Mouse (Mus musculus) forebrain, embryonic 16.5 days (tissue): Measurements from ENCODE around the gene Gm12258. TPM values are rescaled to one million over a fixed set of nuclear protein-coding genes. Genes with fewer than 3 reads are reported as not detected.
A peak's percentile ranks its signal among the peaks of the same experiment; 100 is the strongest.

ENCODE experiments used
- ATAC-seq: fragments of 200-750 bp; cut with Nextera tagmentation; 2 replicates; pipeline ENCODE4 v1.8.0; 2017; ENCODE audit warnings: mild to moderate bottlenecking, moderate library complexity
- H3K27ac ChIP-seq: fragments of 300-500 bp; sonication (generic); 2 replicates; pipeline ENCODE4 v1.5.1; 2014; ENCODE audit warnings: low read length, control low read depth
- H3K27me3 ChIP-seq: fragments of 300-500 bp; sonication (generic); replicated peaks from 2 replicates; pipeline ENCODE4 v1.6.1; 2014; ENCODE audit warnings: low read length; ENCODE audit not compliant: control insufficient read depth, insufficient read depth
- H3K36me3 ChIP-seq: fragments of 300-500 bp; sonication (generic); 2 replicates; pipeline ENCODE4 v1.6.1; 2014; ENCODE audit not compliant: control insufficient read depth, insufficient read depth
- H3K4me1 ChIP-seq: fragments of 300-500 bp; sonication (generic); replicated peaks from 2 replicates; pipeline ENCODE4 v1.6.1; 2014; ENCODE audit warnings: low read length; ENCODE audit not compliant: control insufficient read depth, insufficient read depth
- H3K4me2 ChIP-seq: fragments of 300-500 bp; sonication (generic); 2 replicates; pipeline ENCODE4 v1.6.1; 2014; ENCODE audit warnings: mild to moderate bottlenecking, low read length, control low read depth
- H3K4me3 ChIP-seq: fragments of 300-500 bp; sonication (generic); replicated peaks from 2 replicates; pipeline ENCODE4 v1.5.1; 2014; ENCODE audit warnings: mild to moderate bottlenecking, low read length, control low read depth
- H3K9ac ChIP-seq: fragments of 300-500 bp; sonication (generic); replicated peaks from 2 replicates; pipeline ENCODE4 v1.6.1; 2014; ENCODE audit warnings: low read depth, low read length, control low read depth
- H3K9me3 ChIP-seq: fragments of 300-500 bp; sonication (generic); 2 replicates; pipeline ENCODE4 v1.6.1; 2016; ENCODE audit warnings: low read length; ENCODE audit not compliant: control insufficient read depth
- WGBS: fragments of 180-500 bp; shearing (Covaris S2); extraction: QIAGEN DNeasy Blood & Tissue Kit; methylation state at CpG from one replicate; pipeline ENCODE4 v1.1.7; 2014; 5-methylcytosine and 5-hydroxymethylcytosine counted together
- polyA plus RNA-seq: library from polyadenylated mRNA; unstranded; fragments of >200 nt; fragmentation: Nextera tagmentation; extraction: Ambion mirVana; gene quantifications from 2 replicates; pipeline ENCODE4 v1.2.1, GENCODE M21; 2015

Gene Gm12258
- polyA plus RNA-seq, 1 experiment from 2014 or later = 25.1 TPM

- 94% methylated on average over 8 of the region's 8 CpGs for WGBS
- no peaks in the 10 kb centered on the region for H3K27me3 ChIP-seq
- no peaks in the 10 kb centered on the region for H3K4me1 ChIP-seq
- no peak overlapping the region for H3K4me3 ChIP-seq
- no peak for ATAC-seq
- H3K36me3 ChIP-seq = peaks cover 18% of the 10 kb centered on the region
- H3K9me3 ChIP-seq = no peaks in the 10 kb centered on the region
- H3K4me2 ChIP-seq = no peak overlapping the region
- no peak overlapping the region for H3K27ac ChIP-seq
- H3K9ac ChIP-seq = no peak overlapping the region
Measured at GRCm38 (mm10) chr11:58883756-58884155, 36.8 kb downstream of the Gm12258 start.

GRCm38 (mm10) chr11:58890511-58890910 is 43.6 kb downstream of the Gm12258 start:
- no peak overlapping the region for H3K9ac ChIP-seq
- ATAC-seq = no peak
- H3K4me1 ChIP-seq = no peaks in the 10 kb centered on the region
- no peak overlapping the region for H3K4me3 ChIP-seq
- no peaks in the 10 kb centered on the region for H3K27me3 ChIP-seq
- H3K27ac ChIP-seq = no peak overlapping the region
- no peaks in the 10 kb centered on the region for H3K9me3 ChIP-seq
- H3K36me3 ChIP-seq = peaks cover 39% of the 10 kb centered on the region
- WGBS = 88% methylated on average over 10 of the region's 10 CpGs
- H3K4me2 ChIP-seq = no peak overlapping the region

DNA sequence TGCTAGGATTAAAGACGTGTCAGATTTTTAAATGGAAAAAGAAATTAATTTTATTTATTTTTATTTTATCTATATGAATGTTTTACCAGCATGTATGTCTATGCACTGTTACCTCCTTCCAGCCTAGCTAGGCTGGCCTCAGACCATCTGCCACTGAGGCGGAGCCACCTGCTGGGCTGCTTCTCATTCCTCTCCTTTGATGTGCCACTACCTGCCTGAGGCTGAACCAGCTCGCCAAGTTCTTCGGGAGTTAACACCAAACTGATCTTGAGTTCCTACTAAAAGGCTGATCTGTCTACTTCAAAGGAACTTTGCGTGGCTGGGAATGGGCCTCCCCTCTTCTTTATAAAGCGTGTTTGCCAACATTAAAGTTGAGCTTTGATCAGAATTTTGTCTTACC is 47.5 kb downstream of the Gm12258 start:
- Histone ChIP-seq H3K36me3 (peaks cover 48% of the 10 kb centered on the region), H3K9me3 (no peaks in the 10 kb centered on the region), H3K4me2 (no peak overlapping the region), H3K27me3 (no peaks in the 10 kb centered on the region), H3K4me3 (no peak overlapping the region), H3K4me1 (no peaks in the 10 kb centered on the region), H3K27ac (no peak overlapping the region), H3K9ac (no peak overlapping the region)
- WGBS = 77% methylated on average over 6 of the region's 6 CpGs
- ATAC-seq = no peak

DNA sequence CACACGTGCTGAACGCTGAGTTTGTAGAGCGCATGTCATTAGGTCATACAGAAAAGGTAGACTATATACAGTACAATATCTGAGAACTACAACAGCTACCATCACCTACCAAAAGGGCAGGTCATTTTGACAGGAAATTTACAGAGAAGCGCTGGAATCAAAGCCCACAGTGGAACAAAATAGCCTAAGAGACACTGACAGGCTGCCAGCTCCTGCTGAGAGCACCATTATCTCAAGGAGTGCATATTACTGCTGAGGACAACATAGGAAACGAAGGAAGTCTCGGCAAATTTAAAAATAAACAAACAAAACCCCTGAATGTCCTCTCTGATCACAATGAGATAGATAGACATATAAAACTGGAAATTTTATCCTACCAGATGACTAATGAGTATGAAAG is 50.5 kb downstream of the Gm12258 start:
- WGBS = 78% methylated on average over 6 of the region's 6 CpGs
- no peaks in the 10 kb centered on the region for H3K4me1 ChIP-seq
- H3K27ac ChIP-seq = no peak overlapping the region

DNA sequence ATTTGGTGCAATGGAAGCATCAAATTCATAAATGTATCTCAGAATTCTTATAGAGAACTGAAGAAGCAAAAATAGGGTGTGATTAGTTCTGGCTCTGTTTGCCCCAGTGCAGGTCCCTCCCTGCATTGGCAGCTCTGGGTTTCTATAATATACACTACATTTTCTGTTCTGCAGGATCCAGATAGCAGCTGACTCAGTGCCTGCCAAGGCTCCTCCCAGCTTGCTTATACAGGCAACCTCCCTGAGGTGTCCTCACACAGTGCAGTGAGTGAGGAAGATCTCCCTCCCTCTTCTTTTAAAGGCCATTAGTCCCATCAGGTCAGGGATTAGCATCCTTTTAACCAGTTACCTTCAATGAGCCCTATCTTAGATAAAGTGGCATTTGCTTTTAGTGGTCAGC is 54.1 kb downstream of the Gm12258 start:
- no peaks in the 10 kb centered on the region for H3K9me3 ChIP-seq
- no peak overlapping the region for H3K27ac ChIP-seq
- no peak for ATAC-seq
- H3K4me1 ChIP-seq = peaks cover 8% of the 10 kb centered on the region
- H3K9ac ChIP-seq = no peak overlapping the region
- no peak overlapping the region for H3K4me2 ChIP-seq
- no peaks in the 10 kb centered on the region for H3K27me3 ChIP-seq
- H3K36me3 ChIP-seq = peaks cover 12% of the 10 kb centered on the region
- H3K4me3 ChIP-seq = no peak overlapping the region

More for the DNA sequence above, 50.5 kb downstream of the Gm12258 start:
- no peak overlapping the region for H3K4me3 ChIP-seq
- ATAC-seq = no peak
- no peaks in the 10 kb centered on the region for H3K9me3 ChIP-seq
- H3K36me3 ChIP-seq = peaks cover 25% of the 10 kb centered on the region
- H3K27me3 ChIP-seq = no peaks in the 10 kb centered on the region
- H3K9ac ChIP-seq = no peak overlapping the region
- no peak overlapping the region for H3K4me2 ChIP-seq

DNA sequence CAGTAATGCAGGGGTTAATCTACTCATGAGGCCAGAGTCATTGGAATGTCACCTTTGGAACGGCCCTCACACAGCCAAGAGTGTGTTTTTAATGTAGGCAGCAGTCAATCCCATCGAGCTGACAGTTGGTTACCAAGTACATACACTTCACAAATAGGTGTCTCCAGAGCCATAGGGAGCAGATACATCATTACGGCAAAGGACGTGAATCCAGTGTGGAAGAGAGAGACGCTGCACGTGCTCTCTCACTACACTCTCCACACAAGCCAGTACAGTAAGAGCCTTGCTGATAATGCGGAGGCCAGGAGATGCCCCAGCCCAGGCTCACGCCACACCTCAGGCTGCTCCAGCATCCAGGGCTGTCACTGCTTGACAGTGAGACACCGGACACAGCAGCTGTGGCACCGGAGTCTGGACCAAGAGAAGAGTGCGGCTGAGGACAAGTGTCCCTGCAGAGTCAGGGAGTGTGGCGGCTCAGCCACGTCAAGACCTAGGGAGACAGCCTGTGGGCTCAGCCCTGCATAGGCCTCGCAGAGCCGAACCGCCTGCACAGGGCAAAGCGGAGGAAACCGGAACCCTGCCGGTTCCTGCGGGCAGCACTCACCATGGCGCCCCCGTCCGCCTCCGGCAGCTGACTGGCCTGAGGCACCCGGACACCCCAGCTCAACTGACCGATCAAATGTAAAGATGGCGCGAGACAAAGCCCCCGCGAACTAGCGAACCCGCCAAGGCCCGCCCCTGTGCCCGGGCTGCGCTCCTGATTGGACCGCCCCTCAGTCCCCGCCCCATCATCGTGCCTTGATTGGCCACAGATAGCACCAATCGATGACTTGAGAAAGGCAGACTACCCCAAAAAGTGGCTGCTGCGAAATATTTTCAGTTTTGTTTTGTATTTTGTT is 56.8 kb downstream of the Gm12258 start, which contains the start of gene Zfp39:
Zfp39 (minus strand) TSS at position 715 of the 899 bp plus-strand sequence.
- ATAC-seq = peak; percentile 99
- Histone ChIP-seq H3K27me3 (no peaks in the 10 kb centered on the region), H3K27ac (peak within 1 kb of the TSS; percentile 84), H3K36me3 (no peaks in the 10 kb centered on the region; the same call in 1 of the 2 replicates), H3K9me3 (no peaks in the 10 kb centered on the region), H3K4me2 (peak within 1 kb of the TSS; percentile 86), H3K4me3 (peak within 1 kb of the TSS; percentile 70), H3K4me1 (peaks cover 8% of the 10 kb centered on the region), H3K9ac (peak within 1 kb of the TSS; percentile 88)
- WGBS = under 1% methylated on average over 40 of the region's 40 CpGs

DNA sequence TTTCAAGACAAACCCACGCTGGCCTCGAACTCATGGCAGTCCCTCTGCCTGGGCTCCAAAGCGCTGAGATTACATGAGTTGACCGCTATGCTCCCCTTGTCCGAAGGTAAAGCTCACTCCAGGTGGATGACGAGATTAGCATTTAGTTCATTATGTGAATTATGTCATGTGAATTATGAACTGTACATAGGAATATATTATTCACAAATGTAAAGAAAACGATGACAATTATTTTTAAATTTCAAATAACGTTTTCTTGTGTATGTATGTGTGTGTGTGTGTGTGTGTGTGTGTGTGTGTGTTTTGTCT is 57.4 kb downstream of the Gm12258 start:
- H3K27ac ChIP-seq = no peak overlapping the region
- peaks cover 8% of the 10 kb centered on the region for H3K4me1 ChIP-seq
- peak; percentile 9 for ATAC-seq
- no peaks in the 10 kb centered on the region; the same call in 1 of the 2 replicates for H3K36me3 ChIP-seq
- H3K4me2 ChIP-seq = peak overlapping the region; percentile 76
- H3K9ac ChIP-seq = 0 out of 2 replicates have a peak overlapping the region, but pooled peaks have one; percentile 36
- H3K27me3 ChIP-seq = no peaks in the 10 kb centered on the region
- WGBS = 1% methylated on average over 8 of the region's 8 CpGs
- peak overlapping the region; percentile 70 for H3K4me3 ChIP-seq
- H3K9me3 ChIP-seq = no peaks in the 10 kb centered on the region

GRCm38 (mm10) chr11:58904838-58905237 is 57.9 kb downstream of the Gm12258 start:
- ATAC-seq = no peak
- H3K4me2 ChIP-seq = no peak overlapping the region

More at GRCm38 (mm10) chr11:58904838-58905237, 57.9 kb downstream of the Gm12258 start:
- Histone ChIP-seq H3K9ac (no peak overlapping the region), H3K27me3 (no peaks in the 10 kb centered on the region), H3K4me1 (peaks cover 8% of the 10 kb centered on the region), H3K4me3 (no peak overlapping the region), H3K27ac (no peak overlapping the region), H3K36me3 (no peaks in the 10 kb centered on the region), H3K9me3 (no peaks in the 10 kb centered on the region)
- WGBS = 46% methylated on average over 6 of the region's 6 CpGs
